Mouse (Mus musculus): Measurements from ENCODE around the gene Ankrd33b.

Ankrd33b gene

DNA sequence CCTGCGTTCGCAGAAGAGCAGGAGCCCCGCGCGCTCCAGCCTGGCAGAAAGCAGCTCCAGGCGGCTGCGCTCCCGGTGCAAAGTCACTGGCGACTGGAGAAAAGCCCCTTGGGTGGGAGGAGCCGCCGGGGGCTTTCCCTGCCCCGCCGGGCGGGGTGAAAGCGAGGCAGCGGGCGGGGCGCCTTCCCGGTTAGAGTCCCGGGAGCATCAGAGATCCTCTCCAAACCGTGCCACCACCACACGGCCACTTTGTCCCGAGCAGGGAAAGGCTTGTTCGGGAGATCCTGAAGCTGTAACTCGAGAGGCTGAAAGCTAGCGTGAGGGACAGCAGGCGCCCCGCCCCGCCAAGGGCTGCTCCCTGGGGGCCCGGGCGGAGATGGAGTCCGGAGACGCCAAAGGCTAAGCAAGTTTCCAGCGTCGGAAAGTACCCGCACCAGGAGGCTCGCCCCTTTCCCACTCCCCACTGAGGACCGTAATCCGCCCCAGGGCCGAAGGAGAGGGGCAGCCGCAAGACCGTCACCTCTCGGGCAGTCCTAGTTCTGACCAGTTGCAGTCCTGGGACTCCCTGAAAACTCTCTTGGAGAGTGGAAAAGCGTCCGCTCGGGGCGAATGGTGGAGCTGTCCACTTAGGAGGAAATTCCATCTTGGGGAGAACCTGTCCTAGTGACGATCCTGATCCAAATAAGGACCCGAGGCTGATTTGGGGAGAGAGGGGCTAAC, at the start of gene Ankrd33b:
Ankrd33b (minus strand) TSS at position 246 of the 720 bp plus-strand sequence.
- peak; percentile 98 for DNase-seq

DNA sequence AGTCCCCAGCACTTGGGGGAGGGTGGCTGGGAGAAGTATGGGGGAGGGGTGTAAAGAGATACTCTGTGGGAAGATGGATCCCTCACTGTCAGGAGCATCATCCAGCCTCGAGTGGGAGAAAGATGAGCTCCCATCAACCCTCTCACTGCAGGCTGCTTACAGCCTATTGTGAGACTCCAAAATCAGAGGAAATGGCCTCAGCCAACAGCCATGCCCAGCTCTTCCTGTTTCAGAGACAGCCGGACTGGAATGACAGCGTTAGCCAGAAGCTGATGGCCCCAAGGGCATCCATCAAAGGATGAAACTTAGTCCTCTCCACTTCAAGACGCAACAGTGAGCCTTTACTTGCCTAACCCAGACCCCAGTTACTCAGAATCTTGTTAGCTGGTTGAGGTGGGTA, 47.7 kb upstream of the Ankrd33b start:
- no peak for DNase-seq

DNA sequence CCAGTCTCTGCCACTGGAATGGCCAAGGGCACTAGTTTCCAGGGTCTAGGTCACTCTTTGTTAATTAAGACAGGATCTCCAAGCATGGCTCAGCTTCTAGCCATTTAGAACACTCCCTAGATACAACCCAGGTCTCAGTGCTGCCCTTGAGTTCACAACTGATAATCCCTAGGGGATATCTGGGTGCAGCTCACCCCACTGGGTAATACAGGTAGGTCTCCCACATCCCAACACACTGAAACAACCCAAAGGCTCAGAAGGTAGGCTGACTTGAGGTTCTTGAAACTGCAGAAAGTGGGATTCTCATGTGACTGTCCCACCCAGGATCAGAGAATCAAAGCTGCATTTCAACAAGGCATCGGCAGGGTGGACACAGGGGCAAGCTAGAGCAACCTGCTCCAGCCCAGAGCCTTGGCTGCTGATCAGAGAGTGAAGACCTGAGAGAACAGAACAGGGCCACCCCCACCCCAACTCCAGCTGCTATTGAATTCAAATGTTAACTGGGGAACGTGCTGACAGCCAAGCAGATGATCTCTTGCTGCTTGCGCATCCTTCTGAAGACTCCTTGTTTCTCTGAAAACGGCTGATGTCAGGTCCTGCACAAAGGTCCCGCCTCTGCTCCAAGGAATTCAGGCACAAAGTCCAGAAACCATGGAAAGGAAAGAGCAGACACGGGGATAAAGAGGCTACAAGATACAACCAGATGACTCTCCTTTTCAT, 46.8 kb upstream of the Ankrd33b start:
- no peak for DNase-seq

DNA sequence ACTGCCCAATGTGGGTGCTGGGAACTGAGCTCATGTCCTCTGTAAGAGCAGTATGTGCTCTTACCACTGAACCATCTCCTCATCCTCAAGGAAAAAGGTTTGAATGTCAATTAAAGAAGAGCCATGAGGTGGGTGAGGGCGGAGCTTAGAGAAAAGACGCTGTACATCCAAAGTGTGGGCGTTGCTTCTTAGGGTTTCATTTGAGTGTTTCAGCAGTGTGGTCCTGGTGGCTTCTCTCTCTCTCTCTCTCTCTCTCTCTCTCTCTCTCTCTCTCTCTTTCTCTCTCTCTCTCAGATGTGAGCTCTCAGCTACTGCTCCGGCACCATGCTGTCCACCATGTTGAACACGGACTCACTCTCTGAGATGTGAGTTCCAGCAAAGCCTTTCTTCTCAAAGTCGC, 46.1 kb upstream of the Ankrd33b start:
- no peak for DNase-seq

DNA sequence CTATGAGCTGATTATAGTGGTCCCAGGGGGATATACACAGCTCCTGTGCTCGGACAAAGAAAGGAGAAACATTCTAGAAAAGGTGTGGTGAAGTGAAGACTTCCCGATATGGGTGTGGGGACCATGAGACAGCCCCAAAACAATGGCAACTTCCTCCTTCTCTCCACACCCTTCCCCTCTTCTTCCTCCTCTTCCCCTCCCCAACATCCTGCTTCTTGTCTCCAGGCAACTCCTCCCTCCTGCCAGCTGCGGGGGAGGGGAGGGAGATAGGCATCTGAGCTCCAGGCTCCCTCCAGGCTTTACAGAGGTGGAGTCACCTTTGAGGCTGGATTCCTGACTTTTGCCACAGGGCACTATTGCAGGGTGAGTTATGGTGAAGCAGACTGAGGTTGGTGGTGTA, 45.4 kb upstream of the Ankrd33b start:
- peak; percentile 98 for DNase-seq

DNA sequence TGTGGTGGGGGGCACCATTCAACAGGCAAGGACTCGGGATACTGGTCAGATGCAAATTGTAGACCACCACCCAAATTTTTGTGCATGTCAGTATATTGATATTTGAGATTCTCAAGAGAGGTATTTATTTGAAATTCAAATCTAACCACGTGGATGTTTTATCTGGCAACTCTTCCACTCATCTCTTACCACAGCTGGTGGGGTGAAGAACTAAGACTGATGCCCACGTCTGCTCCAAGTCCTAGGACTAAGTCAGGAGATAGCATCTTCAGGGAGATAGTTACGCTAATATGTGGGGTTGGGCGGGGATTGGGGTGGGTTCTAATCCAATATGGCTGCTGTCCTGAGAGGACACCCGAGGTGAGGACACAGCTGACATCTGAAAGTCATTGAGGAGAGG, 44.9 kb upstream of the Ankrd33b start:
- DNase-seq, result no peak

DNA sequence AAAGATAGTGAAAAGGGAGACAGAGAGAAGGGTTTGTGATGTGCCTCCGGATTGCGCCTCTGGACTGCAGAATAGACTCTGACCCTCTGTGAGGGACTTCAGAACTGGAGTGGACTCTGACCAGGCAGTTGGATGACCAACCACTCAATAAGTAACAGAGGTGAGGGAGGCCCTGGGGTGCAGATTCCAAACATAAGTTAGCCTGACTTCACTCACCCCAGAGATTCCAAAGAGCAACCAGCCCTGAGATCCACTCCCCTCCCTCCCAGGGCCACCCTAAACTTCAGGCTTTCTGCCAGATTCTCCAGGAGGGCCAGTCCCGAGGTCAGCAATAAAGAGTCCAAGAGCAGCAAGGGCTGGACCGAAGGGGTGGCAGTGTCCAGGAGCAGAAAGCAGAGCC, 40.0 kb upstream of the Ankrd33b start:
- DNase-seq, result peak; percentile 87

DNA sequence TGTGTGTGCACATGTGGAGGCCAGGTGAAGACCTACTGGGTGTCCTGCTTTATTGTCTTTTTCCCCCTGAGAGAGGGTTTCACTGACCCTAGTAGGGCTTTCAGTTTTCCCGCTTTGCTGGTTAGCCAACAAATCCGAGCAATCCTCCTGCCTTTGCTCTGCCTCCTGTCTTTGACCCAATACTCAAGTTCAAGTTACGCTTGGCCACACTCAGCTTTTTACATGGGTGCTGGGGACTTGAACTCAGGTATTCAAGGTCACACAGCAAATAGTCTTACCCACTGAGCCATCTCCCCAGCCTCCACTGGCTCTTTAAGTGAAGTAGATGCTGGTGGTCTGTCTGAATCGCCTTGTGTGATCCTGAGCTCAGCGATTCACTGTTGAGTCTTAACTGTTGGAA, 39.4 kb upstream of the Ankrd33b start:
- peak; percentile 53 for DNase-seq

DNA sequence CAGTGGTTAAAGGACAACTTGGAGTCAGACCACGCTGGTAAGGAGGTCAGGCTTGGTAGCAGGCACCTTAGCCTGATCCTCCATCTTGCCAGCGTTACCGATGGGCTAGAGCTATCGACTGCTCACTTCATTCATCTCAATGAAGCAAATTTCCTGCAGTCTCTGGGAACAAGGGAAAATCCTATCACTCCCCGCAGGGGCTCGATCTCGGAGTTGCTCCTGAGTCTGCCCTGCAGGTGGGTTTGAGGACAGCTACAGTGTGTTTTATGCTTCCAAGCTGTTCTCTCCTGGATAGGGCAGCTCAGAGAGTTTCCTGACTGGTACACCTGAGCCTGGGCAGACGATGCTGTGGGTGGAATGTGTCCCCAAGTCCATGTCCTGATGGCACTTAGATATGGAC, 36.8 kb upstream of the Ankrd33b start:
- DNase-seq, result no peak

DNA sequence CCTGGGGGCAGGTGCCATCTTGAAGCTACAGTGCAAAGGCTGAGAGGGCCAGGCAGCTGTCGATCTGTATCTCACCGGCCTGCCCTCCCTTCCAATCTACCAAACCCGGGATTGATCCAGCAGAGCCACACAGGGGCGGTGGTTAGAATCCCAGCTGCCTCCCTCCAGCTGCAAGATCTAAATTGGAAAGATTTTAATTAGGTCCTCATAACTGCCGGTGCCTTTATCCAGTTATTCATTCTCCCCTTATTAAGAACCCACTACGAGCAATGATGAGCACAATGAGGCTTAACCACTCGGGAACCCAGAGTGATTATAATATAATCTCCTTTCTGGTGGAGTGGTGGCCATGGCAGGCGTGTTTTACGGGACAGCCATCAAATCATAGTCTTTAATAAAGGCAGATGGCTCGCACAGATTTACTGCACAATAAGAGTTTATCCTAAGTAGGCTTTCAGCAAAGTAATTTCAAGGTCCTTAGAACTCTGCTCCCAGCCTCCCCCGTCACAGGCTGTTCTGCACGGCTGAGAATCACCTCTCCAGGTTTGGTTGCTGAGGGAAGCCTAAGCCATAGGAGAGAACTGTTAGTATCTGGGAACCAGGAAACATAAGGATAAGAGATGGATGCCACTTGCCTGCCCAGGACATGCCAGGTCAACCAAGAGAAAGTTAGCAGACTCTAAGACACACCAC, 34.8 kb upstream of the Ankrd33b start:
- DNase-seq, result no peak

DNA sequence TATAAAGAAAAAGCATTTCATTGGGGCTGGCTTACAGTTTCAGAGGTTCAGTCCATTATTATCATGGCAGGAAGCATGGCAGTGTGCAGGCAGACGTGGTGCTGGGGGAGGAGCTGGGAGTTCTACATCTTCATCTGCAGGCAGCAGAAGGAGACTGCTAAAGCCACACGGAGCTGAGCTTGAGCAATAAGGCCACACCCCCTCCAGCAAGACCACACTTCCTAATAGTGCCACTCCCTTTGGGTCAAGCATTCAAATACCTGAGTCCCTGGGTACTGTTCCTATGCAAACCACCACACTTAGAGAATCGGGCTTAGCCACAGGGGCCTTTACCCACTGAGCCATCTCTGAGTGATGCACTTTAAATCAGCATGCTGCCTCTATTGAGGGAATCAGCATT, 33.4 kb upstream of the Ankrd33b start:
- peak; percentile 18 for DNase-seq

DNA sequence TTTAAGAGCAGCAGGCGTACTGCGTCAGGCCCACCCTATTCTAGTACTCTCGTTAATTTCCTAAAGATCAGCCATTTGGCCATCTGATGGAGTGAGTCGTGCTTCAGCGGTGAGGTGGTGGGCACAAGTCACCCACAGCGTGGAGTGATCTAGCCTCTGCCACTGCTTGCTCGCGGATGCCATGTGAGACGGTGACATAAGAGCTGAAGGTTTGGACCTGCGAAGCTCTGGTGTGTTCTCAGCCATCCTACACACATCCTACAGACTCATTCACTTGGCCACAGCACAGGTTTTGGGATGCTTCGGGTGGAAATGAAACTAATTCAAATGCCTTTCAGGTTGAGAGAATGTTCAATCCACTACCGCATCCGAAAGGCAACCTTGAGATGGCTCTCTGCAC, 31.2 kb upstream of the Ankrd33b start:
- peak; percentile 75 for DNase-seq

DNA sequence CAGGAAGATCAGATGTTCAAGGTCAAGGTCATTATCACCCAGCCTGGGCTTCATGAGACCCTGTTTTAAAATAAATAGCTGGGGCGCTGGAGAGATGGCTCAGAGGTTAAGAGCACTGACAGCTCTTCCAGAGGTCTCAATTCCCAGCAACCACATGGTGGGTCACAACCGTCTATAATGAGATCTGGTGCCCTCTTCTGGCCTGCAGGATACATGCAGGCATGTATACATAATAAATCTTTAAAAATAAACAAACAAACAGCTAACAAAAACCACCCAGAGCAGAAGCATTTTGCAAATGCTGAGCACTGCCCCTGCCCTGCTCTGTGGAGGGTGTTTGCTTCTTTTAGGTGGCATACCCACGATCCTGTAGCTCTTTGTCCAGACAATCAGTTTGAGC, 29.9 kb upstream of the Ankrd33b start:
- DNase-seq, result no peak

DNA sequence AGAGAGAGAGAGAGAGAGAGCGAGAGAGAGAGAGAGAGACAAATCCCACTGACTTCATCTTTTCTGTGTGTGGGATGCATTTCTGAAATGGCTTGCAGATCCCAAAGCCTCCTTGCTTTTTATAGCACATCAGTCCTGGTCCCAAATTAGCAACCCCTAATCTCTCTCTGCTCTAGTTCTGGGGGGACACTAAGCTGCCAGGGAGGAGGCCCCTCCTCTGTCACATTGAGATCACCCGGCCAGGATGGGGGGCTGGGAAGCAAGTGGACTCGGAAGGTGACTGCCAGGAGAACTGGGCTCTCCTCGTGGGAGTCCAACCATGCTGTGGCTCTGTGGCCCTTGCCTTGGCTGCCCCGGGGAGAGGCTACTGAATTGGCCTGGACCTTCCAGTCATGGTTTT, 29.2 kb upstream of the Ankrd33b start:
- DNase-seq, result peak; percentile 99

DNA sequence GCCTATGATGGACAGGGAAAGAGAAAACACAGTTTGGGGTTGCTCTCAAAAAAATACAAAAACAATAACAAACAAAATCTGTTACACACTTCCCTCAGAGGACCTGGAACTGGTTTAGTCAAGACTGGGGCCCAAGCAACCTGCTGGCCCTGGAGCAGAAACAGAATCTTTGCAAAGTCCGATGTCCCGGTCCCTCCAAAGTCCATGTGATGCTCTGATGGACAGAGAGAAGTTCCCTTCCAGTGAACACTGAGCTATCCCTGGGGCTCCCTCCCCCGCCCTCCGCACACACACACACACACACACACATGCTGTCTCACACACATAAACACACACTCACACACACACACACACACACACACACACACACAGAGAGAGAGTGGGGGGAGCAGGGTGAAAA, 28.5 kb upstream of the Ankrd33b start:
- DNase-seq, result no peak

DNA sequence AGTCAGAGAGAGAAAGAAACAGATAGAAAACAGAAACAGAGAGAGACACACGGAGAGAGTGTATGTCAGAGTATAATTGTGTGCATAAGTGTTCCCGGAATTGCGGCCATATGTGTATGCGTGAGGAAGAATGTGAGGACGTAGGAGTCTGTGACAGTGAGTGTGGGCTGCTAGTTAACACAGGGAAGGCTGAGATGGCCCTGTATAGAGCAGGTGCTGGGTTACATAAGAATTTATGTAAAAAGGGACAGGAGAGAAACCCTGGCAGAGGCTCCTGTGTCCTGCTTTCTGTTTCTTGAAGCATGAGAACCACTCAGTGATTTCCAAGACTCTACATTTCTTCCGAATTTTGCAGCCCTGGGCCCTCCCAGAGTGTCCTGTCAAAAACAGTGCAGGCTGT, 25.9 kb upstream of the Ankrd33b start:
- no peak for DNase-seq

DNA sequence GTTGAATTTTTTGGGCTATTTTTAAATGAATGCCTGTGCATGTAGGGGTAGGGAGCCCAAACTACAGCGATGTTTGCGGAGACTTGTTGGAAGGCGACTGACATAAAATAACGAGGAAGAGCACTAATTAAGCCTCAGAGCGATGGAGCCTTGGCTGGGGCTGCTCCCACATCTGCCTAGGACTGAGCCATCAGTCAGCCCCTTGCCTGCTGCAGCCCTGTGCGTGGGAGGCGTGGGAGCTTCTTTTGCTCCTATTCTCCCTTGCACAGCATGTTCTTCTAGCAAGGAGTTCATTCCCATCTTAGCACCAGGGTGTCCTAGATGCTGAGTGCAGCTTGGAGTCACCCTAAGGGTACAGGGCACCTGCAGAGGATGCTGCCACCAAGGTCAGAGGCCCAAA, 25.2 kb upstream of the Ankrd33b start:
- no peak for DNase-seq

DNA sequence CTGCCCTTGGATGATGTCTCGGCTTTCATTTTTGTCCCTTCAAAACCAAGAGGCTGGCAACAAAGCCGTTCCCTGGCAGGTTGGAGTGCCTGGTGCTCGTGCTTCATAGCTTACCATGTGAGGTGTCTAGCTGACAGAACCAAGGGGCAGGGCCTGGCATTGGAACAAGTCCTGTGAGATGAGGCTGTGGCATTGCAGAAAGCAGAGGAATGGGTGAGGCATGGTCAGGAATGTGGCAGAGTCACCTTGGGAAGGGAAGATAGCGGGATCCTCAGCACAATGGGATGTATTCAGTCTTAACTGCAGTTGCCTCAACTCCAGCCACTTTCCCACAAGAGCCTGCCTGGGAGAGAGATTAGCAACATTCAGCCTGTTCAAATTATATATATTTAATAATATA, 24.6 kb upstream of the Ankrd33b start:
- DNase-seq, result no peak

DNA sequence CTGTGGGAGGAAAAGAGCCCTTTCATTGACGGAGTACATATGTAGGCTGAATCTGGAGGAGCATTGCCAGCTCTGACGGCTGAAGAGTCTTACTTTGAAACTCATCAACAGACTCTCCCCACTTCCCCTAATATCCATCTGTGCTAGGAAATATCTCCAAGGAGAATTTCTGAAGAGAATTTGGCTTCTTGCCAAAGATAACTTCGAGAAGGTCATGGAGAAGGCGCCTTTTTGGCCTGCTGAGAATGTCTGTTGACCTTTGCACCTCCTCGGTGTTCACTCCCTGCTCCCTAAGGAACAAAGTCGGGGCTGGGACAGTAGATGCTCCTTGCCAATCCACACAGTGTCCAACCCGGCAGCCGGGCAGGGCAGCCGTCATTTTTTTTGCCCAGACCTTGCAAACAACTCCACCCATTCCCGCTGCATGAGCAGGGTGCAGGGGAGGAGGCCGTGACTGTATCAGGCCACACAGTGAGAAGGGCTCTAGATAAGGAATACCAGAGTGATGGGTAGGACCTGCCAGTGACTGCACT, 14.5 kb upstream of the Ankrd33b start:
- DNase-seq, result peak; percentile 97

DNA sequence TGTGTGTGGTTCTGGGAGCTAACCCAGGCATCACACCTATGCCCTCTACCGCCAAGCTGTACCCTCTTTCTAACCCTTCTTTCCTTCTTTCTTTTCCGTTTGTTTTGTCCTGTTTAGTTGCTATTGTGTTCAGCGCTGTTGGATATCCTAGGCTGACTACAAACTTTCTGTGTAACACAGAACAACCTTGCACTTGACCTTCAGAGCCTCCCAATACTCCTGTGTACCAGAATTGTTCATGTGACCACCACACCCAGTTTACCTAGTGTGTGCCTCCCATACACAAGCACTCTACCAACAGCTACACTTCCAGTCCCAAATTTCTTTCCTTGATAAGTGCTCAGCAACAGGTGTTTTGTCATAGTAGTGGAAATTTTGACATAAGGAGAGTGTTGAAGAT, 11.9 kb upstream of the Ankrd33b start:
- DNase-seq, result no peak

DNA sequence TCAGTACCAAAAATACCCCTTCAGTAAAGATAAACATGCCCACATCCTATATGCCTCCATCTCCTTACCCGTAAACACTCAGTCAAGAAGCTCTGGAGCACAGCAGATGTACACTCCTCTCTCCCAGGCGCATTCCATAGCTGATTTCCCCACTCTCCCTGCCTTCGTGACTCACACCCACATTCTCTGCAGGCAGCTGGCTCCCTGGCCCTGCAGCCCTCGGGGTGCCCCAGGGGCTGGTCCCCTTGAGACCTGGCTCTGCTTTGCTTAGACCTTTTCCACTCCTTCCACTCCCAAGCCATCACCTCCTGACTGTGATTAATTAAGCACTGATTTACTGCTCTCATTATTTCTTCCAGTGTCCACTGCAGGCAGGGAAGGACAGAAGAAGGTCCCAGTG, 7.7 kb upstream of the Ankrd33b start:
- peak; percentile 88 for DNase-seq

DNA sequence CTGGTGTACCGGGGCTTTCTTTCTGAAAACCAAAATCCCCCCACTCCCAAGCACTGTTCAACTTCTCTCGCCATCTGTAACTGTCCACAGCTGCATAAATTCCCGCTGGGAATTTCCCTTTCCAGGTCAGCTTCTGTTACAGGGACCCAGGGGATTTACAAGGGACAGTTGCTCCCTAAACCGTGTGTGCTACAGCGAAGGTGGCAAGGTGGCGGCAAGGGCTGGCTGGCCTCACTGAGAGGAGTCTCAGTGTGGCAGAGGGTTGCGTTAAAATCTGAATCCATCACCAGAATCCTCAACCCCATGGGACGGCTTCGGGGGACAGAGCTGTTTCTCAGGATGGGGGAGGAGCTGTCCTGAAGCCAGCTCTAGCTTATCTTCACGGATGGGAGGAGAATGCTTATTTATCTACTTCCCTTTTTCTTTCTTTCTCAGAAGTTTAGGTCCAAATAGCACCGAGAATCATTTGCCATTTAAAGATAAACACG, 1.6 kb upstream of the Ankrd33b start:
- DNase-seq, result peak; percentile 93

DNA sequence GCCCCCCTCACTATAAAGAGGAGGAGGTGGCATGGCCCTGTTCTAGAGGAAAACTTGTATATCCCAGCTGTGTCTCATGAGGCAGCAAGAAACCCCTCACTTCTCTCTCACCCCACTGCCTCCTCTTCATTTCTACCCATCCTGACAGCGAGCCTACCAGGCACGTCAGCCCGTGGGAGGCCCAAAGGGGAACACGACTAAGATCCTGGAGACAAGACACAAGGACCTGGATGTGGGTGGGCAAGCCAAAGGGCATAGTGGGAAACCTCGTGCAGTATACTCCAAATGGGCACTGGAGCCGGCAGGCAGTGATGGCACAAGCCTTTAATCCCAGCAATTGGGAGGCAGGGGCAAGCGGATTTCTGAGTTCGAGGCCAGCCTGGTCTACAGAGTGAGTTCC, 1.0 kb upstream of the Ankrd33b start:
- DNase-seq, result peak; percentile 86

All from heart, adult 11 months (tissue).